Mouse (Mus musculus) embryonic fibroblast, embryonic 13.5 days (primary cell): ENCODE results near the gene Wnt8b.

Experiments used
- CTCF ChIP-seq: IDR thresholded peaks from 2 replicates; pipeline ENCODE4 v1.5.1; 2011; ENCODE audit warnings: mild to moderate bottlenecking, control low read depth, low read length, moderate library complexity, borderline replicate concordance; ENCODE audit not compliant: insufficient read depth
- POLR2A ChIP-seq: IDR thresholded peaks from 2 replicates; pipeline ENCODE4 v1.6.1; 2011; ENCODE audit warnings: low read depth, mild to moderate bottlenecking, control low read depth, low read length, moderate library complexity

GRCm38 (mm10) chr19:44475268-44475667 lies 18.0 kb upstream of the Wnt8b start:
- no peak for TF ChIP-seq POLR2A
- TF ChIP-seq CTCF: no peak
